Mouse (Mus musculus) erythroblast, embryonic 14.5 days (primary cell): ENCODE data around the gene Xrcc1. TPM values are rescaled to one million over a fixed set of nuclear protein-coding genes. Genes with fewer than 3 reads are reported as not detected.

ENCODE experiments used
- H3K27me3 ChIP-seq: 2 replicates; pipeline ENCODE4 v1.6.1; 2012; ENCODE audit warnings: inconsistent platforms; ENCODE audit not compliant: control insufficient read depth
- H3K36me3 ChIP-seq: 2 replicates; pipeline ENCODE4 v1.6.1; 2012; ENCODE audit warnings: mild to moderate bottlenecking, inconsistent platforms; ENCODE audit not compliant: control insufficient read depth
- H3K4me1 ChIP-seq: 2 replicates; pipeline ENCODE4 v1.6.1; 2012; ENCODE audit warnings: inconsistent platforms; ENCODE audit not compliant: control insufficient read depth
- H3K4me3 ChIP-seq: replicated peaks from 2 replicates; pipeline ENCODE3; 2012; ENCODE audit warnings: moderate library complexity, mild to moderate bottlenecking, inconsistent platforms
- H3K9me3 ChIP-seq: 2 replicates; pipeline ENCODE4 v1.6.1; 2012; ENCODE audit warnings: low read length, inconsistent platforms, mixed read lengths; ENCODE audit not compliant: control insufficient read depth
- GATA1 ChIP-seq: IDR thresholded peaks from 2 replicates; pipeline ENCODE4 v1.6.1; 2012; ENCODE audit warnings: low read length, inconsistent platforms, mixed read lengths
- TAL1 ChIP-seq: IDR thresholded peaks from 3 replicates; pipeline ENCODE4 v1.6.1; 2012; ENCODE audit warnings: low read length, inconsistent platforms, mixed read lengths
- polyA plus RNA-seq: library from polyadenylated mRNA; stranded (reverse); fragments of >175 nt; gene quantifications from 2 replicates; pipeline ENCODE4 v1.2.3, GENCODE M21; 2012

Gene Xrcc1
- polyA plus RNA-seq, 1 experiment, result 32.1 TPM

DNA sequence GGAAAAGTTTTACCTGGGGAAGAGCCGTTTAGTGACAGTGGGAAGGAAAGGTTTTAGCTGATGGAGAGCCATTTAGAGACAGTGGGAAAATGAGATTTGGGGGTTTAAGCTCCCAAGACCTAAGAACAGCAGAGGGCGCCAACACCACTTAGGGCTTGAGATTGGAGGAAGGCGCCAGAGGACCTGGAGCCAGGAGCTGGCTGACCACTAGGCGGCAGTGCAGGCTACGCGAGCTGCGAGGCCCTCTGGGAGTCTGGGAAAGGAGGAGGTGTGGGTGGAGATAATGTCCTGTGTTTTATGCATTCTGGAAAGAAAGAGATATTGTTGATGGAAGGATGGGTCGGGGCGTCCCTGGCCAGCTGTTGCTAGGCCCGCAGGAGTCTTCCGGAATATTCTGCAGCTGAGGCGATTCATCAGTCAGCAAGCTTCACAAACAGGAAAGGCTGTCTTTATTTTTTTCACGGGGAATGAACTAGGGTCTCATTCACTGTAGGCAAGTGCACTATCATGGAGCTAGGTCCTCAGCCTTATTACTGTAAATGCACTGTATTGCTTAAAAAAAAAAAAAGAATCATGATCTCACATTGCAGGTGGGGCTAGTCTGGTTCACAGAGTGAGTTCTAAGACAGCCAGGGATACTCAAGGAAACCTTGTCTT lies 55.0 kb downstream of the Xrcc1 start:
- no peak for TF ChIP-seq TAL1
- TF ChIP-seq GATA1, result no peak
- no peak overlapping the region for H3K4me3 ChIP-seq

DNA sequence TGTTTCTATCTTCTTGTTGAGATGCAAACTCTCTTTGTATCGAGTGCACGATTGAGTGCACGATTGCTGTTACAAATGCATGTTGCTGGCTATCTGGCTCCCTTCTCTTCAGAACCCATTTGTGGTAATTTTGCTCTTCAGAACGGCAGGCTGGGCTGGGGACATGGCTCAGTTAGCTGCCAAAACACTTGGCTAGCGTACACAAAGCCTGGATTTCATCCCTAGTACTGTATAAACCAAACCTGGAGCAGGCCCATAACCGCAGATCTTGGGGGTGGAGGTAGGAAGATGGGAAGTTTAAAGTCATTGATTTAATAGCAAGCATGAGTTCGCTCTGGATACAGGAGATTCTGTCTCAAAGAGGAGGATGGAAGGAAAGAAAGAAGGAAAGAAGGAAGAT lies 59.5 kb downstream of the Xrcc1 start:
- Histone ChIP-seq H3K4me1 (peaks cover 16% of the 10 kb centered on the region), H3K27me3 (peaks cover 6% of the 10 kb centered on the region), H3K9me3 (peaks cover 2% of the 10 kb centered on the region; the same call in 1 of the 2 replicates), H3K36me3 (peaks cover 6% of the 10 kb centered on the region), H3K4me3 (no peak overlapping the region)
- TF ChIP-seq GATA1, result no peak
- TF ChIP-seq TAL1, result no peak

More for the DNA sequence above, 55.0 kb downstream of the Xrcc1 start:
- no peaks in the 10 kb centered on the region for H3K9me3 ChIP-seq
- H3K27me3 ChIP-seq, result no peaks in the 10 kb centered on the region
- H3K4me1 ChIP-seq, result peaks cover 10% of the 10 kb centered on the region
- H3K36me3 ChIP-seq, result peaks cover 3% of the 10 kb centered on the region; the same call in 1 of the 2 replicates

DNA sequence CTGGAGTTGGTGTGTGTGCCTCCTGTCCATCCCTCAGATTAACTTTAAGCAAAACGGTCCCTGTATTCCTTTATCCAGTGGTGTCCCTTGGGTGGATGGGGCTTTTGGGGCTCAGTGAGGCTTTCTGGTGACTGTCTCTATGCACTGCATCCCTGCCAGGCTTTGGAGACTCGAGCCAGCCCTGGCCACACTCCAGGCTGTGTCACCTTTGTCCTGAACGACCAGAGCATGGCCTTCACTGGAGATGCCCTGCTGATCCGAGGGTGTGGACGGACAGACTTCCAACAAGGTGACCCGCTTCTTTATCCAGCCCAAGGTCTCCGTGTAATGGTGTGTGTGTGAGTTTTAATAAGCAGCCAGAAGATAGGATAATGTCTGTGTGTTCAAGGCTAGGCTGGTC lies 60.0 kb downstream of the Xrcc1 start:
- peaks cover 11% of the 10 kb centered on the region for H3K27me3 ChIP-seq
- H3K9me3 ChIP-seq, result peaks cover 2% of the 10 kb centered on the region; the same call in 1 of the 2 replicates
- H3K4me1 ChIP-seq, result peaks cover 18% of the 10 kb centered on the region
- TF ChIP-seq TAL1, result no peak
- no peak for TF ChIP-seq GATA1
- H3K4me3 ChIP-seq, result no peak overlapping the region
- H3K36me3 ChIP-seq, result peaks cover 6% of the 10 kb centered on the region

DNA sequence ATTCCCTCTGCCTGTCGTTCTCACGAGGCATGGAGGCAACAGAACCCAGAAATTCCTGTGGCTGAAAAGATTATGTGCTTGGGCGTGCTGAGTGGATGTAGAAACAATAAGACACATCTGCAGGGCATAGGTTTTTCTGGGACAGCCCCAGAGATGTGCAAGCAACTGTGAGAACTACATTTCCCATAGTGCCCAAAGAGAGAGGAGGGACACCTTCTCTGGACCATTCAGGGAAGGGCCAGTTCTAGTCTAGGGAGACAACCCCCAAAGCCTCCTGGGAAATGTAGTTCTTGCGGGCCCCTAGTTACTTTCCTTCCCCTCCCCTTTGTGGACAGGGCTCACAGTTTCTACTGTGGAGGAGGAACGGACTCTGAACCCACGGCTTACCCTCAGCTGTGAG lies 61.9 kb downstream of the Xrcc1 start:
- Histone ChIP-seq H3K4me3 (no peak overlapping the region), H3K4me1 (peaks cover 28% of the 10 kb centered on the region), H3K27me3 (peaks cover 30% of the 10 kb centered on the region), H3K9me3 (peaks cover 2% of the 10 kb centered on the region; the same call in 1 of the 2 replicates), H3K36me3 (peaks cover 6% of the 10 kb centered on the region)
- TF ChIP-seq TAL1, result no peak
- no peak for TF ChIP-seq GATA1

DNA sequence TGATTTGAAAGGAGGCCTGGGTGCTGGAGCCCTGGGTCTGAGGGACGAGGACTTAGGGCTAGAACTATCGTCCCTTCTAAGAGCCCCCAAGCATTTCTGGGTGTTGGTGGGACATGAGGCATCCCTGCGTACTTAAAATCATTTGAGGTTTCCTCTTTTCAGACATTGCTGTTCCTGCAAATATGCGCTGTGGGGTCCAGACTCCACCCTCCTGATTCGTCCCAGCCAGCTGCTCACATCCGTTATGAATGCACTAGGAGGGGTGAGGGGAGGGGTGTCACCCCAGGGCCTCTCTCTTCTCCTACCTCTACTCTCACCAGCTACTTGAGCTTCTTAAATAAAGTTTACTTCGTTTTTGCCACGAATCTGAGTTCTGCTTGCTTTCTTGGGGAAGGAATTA lies 62.5 kb downstream of the Xrcc1 start:
- H3K36me3 ChIP-seq, result peaks cover 6% of the 10 kb centered on the region
- peaks cover 28% of the 10 kb centered on the region for H3K4me1 ChIP-seq
- H3K4me3 ChIP-seq, result no peak overlapping the region
- TF ChIP-seq TAL1 (no peak), GATA1 (no peak)
- H3K27me3 ChIP-seq, result peaks cover 36% of the 10 kb centered on the region
- H3K9me3 ChIP-seq, result peaks cover 2% of the 10 kb centered on the region; the same call in 1 of the 2 replicates

GRCm38 (mm10) chr7:24610144-24610878 lies 64.2 kb downstream of the Xrcc1 start, which contains the start of gene Phldb3:
Gene Phldb3, plus strand, starts transcription at chr7:24610763.
- H3K27me3 ChIP-seq, result peaks cover 36% of the 10 kb centered on the region
- no peak for TF ChIP-seq TAL1
- TF ChIP-seq GATA1, result no peak
- peaks cover 3% of the 10 kb centered on the region; the same call in 1 of the 2 replicates for H3K36me3 ChIP-seq
- H3K9me3 ChIP-seq, result peaks cover 2% of the 10 kb centered on the region; the same call in 1 of the 2 replicates
- peak within 1 kb of the TSS; percentile 67 for H3K4me3 ChIP-seq
- peaks cover 28% of the 10 kb centered on the region for H3K4me1 ChIP-seq

DNA sequence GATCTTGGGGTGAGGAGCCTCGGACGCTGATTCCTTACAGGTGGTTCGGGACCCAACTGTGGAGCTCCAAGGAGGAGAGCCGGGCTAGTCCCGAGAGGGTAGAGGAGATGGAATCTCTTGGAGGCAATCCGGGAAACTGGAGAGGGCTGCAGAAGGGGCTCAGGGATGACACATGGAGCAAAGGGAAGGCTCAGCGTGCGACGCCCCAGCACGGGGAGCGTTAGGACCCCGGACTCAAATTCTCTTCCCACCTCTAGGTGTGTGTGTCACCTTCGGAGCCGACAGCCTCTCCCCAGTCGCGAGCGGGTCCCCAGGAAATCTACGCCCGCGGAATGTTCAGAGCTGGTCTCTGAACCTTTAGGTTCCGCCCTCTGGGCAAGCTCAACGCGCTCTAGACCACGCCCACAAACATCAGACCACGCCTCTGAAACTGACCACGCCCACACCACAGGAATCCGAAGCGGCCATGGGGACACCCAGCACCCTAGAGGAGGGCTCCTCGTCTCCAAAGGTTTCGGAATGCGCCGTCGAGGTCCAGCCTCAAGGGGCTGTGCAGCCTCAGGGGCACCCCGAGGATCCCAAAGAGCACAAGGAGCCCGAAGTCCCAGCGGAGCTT lies 64.9 kb downstream of the Xrcc1 start:
- H3K4me3 ChIP-seq, result peak overlapping the region; percentile 67
- peaks cover 2% of the 10 kb centered on the region; the same call in 1 of the 2 replicates for H3K9me3 ChIP-seq
- TF ChIP-seq TAL1 (no peak), GATA1 (no peak)
- peaks cover 28% of the 10 kb centered on the region for H3K4me1 ChIP-seq
- H3K36me3 ChIP-seq, result peaks cover 3% of the 10 kb centered on the region; the same call in 1 of the 2 replicates
- H3K27me3 ChIP-seq, result peaks cover 36% of the 10 kb centered on the region

DNA sequence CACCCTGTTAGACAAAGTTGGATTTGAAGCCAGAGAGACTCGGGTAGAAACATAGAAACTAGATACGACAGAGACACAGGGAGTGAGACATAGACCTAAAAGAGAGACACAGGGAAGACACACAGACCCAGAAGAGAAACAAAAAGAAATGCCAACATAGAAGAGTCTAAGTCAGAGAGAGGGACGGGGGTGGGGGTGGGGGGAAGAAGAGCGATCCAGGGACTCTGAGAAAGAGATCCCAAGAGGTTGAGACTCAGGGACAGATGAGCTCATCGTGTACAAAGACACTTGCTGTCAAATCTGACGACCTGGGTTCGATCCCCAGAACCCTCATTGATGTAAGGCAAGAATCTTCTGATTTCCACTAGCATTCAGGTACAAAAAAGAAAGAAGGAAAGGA lies 65.6 kb downstream of the Xrcc1 start:
- TF ChIP-seq TAL1, result no peak
- TF ChIP-seq GATA1, result no peak
- Histone ChIP-seq H3K4me1 (peaks cover 28% of the 10 kb centered on the region), H3K27me3 (peaks cover 36% of the 10 kb centered on the region), H3K9me3 (peaks cover 2% of the 10 kb centered on the region; the same call in 1 of the 2 replicates), H3K36me3 (peaks cover 3% of the 10 kb centered on the region; the same call in 1 of the 2 replicates), H3K4me3 (peak overlapping the region; percentile 67)

DNA sequence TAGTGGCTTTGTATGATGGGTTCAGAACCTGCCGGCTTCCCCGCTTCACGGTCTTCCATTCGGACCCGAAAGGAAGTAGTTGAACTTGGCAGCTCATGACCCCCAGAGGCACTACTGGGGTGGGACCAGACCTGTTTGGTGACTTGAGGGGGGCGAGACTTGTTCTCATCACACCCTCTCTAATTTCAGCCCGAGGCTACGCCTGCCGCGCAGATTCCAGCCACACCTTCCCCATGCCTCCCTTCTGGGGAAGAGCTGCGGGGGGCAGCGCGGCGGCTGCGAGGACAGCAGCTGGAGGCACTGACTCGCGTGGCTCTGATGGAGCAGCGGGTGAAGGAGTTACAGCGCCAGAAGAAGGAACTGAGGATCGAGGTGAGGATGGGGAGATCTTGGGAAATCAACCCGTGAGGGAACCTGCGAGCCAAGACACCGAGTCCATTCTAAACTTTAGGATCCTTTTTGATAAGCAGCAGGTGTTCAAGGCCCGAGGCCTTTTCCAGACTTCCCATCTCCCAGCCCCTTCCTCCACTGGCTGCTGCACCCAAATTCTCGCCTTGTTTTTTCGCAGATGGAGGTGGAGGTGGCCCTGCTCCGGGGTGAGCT lies 66.3 kb downstream of the Xrcc1 start:
- TF ChIP-seq GATA1 (no peak), TAL1 (no peak)
- Histone ChIP-seq H3K4me3 (no peak overlapping the region), H3K4me1 (peaks cover 28% of the 10 kb centered on the region), H3K36me3 (no peaks in the 10 kb centered on the region), H3K27me3 (peaks cover 36% of the 10 kb centered on the region), H3K9me3 (peaks cover 2% of the 10 kb centered on the region; the same call in 1 of the 2 replicates)
